Mouse (Mus musculus): Measurements from ENCODE around the gene Garnl3.

DNA sequence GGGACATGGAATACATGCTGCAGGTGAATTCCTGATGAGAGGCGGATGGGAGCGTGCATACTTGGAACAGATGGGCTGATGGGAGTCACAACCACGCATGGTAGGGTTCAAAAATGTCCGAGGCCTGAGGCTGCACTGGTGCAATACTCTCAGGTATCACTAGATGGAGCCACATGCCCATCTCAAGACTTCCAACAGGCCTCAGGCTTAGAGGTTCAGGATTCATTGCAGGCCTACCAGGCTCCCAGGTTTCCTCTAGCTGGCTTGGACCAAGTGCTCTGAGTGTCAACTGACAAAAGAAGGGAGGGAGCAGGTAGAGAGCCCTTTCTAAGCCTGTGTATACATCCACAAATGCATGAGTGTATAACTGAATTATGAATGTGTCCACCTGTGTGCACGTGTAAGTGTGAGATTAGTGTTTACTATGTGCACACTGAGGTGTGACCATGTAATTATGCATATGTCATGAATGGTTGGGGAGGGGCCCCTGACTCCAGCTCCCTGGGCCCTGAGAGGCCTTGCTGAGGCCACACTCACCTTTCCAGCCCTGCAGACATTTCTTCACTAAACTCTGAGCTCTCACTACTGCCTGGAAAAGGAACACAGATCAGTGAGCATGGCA, 23.4 kb upstream of the Garnl3 start:
- TF ChIP-seq CTCF (IDR thresholded peaks at IDR 0.05; ENCODE audit: low read depth), result peak; percentile 95
- no peak for TF ChIP-seq EP300 (IDR thresholded peaks at IDR 0.05; ENCODE audit: low read depth)

All from liver, postnatal 0 days (tissue).